Mouse (Mus musculus): Measurements from ENCODE around the gene Map3k20.

Gene Map3k20

DNA sequence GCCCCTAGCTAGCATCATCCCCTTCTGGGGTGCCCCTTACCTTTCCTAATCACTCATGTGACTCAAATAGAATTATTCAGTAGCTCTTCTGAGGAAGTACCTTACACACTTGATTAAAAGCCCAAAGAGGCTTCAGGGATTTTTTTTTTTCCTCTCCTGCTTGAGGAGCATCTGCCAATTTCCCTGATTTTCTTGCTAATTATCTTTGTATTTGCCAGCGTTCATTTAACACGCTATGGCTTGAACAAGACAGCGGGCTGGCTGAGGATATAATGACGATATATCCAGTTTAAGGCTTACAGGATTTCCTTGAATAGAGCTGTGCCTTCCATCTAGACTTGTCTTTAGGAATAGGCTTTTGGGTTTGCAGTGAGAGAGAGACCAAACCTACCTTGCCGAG, 91.5 kb downstream of the Map3k20 start:
- DNase-seq (ENCODE audit: low spot score in 2 of 2) = no peak

DNA sequence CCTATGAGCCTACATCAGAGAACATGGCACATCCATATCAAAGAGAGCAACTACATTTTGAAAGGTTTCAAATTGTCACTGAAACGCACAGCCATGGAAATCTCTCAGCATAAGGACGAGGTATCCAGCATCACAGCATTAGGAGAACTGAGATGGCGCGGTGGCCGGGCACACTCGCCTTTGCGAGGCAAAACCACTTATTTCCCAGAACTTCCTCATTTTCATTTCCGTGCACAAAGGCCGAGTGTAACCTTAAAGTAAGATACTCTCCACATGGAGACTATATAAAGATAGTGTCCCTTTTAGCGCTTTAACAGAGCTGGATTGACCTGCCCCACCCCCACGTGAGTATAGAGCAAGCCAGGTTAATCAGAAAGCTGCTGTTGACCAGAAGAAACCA, 94.0 kb downstream of the Map3k20 start:
- DNase-seq (ENCODE audit: low spot score in 2 of 2) = no peak

DNA sequence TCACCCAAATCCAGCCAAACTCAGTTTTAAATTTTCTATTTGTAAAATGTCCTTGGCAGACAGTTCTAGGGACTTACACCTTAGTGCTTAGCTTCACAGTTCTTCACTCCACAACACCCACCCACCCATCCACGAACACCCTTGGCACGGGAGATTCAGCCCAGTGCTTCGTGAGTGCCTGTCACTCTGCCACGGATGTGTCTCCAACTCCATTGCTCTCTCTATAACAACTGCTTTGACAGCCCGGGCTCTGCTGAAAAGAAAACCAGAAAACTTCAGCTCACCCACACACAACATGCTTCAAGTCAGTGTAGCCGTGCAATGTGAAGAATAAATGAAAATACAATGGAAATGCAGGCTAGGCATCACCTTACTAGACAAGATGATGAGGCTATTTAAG, 97.2 kb downstream of the Map3k20 start:
- peak in 1 of 2 experiments; percentile 30 for DNase-seq (ENCODE audit: low spot score in 2 of 2)

DNA sequence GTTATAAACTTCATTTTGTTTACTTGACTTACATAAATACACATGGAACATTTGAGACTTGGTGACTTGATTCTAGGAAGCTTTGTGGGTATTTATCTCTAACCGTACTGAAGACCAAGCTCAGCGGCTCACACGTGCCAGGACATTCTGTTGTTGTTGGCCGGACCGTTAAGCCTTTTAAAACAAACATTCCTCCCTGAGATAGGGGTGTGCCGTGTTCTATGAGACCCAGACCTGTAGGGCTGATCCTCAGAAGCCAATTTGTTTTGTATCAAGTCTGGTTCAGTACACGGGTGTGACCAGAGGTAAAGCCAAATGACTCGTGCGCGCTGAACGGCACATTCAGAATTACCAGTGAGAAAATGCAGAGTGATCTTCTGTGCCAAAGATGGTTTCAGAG, 97.9 kb downstream of the Map3k20 start:
- no peak for DNase-seq (ENCODE audit: low spot score in 2 of 2)

DNA sequence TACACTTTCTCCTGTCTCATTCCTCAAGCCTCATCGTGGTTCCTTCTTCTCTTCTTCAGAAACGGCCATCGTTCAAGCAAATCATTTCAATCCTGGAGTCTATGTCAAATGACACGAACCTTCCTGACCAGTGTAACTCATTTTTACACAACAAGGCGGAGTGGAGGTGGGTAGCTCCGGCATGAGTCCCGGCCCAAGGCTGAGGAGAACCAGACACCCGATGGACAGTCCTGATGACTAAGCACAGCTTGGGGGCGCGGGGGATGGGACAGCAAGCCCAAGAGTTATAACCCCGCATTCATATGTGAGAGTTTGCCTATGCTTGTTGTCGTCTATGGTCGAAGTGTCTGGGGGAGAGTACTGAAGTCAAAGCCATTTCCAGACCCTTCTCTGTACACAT, 104.0 kb downstream of the Map3k20 start:
- no peak for DNase-seq (ENCODE audit: low spot score in 2 of 2)

DNA sequence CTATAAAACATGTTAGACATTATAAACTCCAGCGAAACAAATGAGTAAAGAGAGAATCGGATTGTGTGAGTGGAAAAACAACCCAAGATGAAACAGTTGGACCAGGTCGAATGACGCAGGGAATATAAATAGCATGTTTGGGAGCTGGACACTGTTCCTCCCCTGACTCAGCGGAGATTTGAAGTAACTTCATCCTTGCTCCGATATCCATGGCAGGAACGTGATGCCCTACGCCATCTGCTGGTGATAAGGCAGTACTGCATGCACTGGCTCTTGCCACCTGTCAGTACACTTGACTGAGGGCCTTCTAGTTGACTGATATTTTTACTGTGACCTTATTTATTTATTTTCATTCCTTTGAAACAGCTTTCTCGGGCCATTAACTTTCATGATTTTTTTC, 104.5 kb downstream of the Map3k20 start:
- DNase-seq (ENCODE audit: low spot score in 2 of 2) = peak; percentile 34 to 76

DNA sequence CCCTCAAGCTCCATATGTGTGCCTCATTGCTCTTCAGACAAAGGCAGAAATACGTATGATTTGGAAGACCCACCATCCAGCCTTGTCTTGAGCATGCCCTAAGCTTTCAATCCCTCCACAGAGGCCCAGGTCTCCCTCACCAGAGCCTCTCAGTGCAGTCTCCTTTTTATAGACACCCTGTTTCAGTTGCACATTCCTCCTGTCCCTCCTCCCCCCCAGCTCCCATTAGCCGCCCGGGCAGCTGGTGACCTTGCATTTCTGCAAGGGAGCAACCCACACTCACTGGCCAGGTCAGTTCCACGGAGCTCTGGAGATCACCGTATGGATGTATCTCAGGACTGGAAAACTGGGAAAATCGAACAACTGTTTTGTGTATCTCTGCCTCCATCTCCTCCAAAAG, 105.0 kb downstream of the Map3k20 start:
- no peak for DNase-seq (ENCODE audit: low spot score in 2 of 2)

DNA sequence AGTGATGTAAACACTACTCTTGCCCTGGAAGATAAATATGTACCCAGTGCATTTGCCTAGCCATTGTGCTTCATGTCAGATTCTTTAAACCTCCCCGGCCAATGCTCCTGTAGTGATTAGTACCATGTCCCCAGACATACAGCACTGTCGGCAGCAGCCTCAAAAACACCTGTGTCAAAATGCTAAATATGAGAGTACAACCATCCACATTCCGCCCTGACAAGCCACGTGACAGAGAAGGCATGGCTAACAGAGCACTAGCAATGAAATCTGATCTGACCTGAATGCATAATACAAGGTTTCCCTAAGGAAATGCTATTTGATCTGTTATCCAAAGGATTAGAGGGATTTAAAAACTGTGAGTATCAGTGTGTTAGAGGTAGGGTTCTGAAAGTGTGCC, 105.6 kb downstream of the Map3k20 start:
- DNase-seq (ENCODE audit: low spot score in 2 of 2) = no peak

DNA sequence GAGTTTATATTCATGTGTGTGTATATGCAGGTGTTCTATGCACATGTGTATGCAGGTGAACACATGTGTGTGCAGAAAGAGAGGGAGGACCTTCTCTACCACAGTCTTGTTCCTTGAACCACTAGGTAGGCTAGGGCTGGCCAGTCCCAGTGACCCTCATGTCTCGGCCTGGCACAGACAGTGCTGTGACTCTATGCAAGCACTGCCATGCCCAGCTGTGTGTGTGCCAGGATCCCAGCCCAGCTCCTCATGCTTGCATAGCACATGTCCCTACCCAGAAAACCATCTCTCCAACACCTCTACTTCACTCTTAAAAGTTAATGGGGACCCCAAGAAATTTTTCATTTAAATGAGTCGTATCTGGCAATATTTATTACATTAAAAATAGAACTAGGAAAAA, 106.3 kb downstream of the Map3k20 start:
- no peak for DNase-seq (ENCODE audit: low spot score in 2 of 2)

DNA sequence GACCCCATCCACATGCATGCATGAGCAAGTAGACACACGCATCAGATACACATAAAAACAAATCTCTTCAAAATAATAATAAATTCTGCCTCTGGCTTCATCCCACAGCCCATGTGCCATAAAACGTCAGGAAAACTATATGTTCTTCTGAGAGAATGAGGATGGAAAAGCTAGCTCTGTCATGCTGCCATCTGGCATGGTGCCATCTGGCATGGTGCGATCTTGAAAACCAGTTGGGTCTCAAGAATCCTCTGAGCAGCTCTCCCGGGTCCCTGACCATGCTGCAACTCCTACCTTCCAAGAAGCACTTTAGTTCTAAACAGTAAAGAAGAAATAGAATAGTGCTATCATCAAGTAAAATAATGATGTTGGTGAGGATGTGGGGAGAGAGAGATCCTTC, 106.9 kb downstream of the Map3k20 start:
- no peak for DNase-seq (ENCODE audit: low spot score in 2 of 2)

DNA sequence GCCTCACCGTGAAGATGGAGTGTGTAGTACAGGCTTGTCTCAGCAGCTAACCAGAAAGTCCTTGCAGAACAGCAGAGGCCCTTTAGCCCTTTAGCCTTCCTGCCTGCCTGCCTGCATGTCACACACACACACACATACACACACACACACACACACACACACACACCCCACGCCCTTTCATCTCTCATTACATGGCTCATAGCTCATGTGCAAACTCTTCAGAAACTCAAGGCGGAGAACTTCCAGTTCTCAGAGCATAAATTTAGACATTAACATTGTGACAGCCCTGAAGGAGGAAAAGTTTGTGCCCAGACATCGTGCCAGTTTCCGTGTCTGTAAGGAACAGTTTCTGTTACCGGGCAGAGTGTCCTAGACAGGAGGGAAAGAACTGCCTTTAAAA, 111.5 kb downstream of the Map3k20 start:
- DNase-seq (ENCODE audit: low spot score in 2 of 2) = no peak

DNA sequence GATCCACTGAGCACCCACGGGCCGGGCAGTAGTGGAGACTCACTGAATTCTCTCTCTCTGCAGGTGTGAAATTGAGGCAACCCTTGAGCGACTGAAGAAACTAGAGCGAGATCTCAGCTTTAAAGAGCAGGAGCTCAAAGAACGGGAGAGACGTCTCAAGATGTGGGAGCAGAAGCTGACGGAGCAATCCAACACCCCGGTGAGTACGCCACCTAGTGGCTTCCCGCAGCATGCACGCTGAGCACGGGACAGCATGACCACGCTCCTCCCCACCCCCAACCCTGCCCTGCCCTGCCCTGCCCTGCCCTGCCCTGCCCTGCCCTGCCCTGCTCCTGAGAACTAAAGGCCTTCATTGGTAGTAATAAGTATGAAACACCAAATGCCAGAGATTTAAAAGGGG, 112.8 kb downstream of the Map3k20 start:
- no peak for DNase-seq (ENCODE audit: low spot score in 2 of 2)

DNA sequence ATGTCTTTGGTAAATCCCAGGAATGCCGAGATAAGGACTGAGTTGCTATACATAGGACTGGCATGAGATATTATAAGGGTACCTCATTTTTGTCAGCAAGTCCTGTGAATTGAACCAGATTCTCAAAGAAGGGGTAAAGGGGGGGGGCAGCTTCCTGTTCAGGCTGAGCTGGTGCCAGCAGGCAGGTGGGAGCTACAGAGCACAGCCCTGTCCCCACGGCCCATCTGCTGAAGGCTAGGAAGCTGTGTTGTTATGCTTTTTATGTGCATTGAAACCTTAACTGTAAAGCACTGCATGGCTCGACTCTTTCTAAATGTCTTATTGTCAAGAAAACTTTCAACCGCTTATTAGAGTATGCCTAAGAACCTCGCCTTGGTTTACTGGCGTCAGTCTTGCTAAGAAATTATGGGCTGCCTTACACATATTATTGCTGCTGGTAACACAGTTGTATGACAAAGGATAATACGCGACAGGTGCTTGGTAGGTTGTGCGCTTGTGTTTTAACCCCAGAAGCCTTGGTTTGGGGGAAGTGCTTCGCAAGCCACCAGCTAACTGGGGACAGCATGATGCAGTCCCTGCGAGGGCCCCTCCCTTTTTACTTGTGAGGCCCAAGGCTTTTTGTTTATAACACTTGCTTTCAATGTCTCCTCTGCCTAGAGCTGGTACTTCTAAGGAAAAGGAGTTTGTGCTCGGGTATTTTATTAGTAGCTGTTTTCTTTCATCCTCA, 114.2 kb downstream of the Map3k20 start:
- DNase-seq (ENCODE audit: low spot score in 2 of 2) = no peak

DNA sequence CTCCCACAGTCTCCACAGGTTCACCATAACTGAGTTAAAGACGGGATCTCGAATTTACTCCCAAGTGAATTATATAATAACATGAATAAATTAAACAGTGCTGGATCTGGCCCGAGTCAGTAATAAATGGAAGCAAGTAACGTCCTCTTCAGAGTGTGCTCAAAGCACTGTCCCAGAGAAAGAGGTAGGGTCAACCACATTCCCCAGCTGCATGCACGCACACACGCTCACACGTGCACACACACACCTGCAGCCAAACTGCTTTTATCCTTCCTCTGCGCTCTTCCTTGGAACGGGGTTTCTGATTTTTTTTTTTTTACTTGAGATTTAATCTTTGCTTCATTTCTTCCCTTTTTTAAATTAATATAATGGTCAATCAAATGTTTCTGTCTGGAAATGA, 115.9 kb downstream of the Map3k20 start:
- DNase-seq (ENCODE audit: low spot score in 2 of 2) = no peak

DNA sequence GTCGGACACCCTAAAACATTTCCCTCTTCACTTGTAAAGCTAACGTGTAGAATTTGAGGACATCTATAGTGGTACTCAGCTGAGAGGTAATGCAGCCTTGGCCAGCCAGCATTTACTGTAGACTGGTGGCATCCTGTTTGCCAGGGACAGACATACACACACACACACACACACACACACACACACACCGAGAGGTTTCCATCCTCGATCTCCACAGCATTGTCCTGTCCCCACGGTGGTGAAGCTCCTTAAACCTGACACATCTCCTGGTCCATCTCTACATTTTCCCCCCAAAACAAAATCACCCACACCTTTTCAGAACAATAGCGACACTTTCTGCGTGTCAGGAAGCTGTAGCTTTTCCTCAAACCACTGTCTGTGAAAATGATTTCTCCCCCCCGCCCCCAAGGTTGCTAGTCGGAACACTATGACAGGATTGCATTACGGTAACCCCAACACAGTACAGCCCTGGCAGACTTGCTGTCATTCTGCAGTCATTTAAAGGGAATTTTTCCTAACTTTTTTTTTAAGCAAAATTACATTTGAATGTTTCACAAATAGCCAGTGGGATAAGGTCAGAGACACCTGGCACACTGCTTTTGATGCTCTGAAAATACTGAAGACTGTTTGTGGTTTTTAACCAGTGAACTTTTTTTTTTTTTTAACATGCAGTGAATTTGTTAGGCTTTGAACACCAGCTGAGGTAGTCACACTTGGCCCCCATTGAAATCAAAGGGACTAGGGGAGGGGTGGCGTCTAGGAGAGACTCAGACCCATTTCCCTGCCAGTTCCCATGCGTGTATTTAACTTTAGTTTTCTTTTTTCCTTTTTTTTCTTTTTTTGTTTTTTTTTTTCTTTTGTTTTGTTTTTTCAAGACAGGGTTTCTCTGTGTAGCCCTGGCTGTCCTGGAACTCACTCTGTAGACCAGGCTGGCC, 120.5 kb downstream of the Map3k20 start:
- DNase-seq (ENCODE audit: low spot score in 2 of 2) = no peak

DNA sequence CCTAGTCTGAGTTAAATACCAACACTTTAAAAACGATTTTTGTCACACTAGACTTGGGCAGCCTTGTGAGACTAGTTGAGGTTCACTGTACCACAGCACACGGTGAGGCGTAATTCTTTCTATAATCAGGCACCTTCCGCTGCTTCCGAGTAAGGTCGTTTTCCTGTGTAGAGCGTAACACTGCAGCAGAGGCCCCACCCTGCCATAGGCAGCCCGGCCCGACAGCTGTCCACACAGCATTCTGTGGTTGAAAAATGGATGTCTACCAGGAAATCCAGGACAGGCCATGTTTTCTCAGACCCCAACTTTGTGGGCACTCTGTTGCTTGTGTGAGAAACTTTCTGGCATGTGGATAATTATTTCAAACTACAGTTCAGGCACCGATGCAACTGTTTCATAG, 121.3 kb downstream of the Map3k20 start:
- DNase-seq (ENCODE audit: low spot score in 2 of 2) = no peak

DNA sequence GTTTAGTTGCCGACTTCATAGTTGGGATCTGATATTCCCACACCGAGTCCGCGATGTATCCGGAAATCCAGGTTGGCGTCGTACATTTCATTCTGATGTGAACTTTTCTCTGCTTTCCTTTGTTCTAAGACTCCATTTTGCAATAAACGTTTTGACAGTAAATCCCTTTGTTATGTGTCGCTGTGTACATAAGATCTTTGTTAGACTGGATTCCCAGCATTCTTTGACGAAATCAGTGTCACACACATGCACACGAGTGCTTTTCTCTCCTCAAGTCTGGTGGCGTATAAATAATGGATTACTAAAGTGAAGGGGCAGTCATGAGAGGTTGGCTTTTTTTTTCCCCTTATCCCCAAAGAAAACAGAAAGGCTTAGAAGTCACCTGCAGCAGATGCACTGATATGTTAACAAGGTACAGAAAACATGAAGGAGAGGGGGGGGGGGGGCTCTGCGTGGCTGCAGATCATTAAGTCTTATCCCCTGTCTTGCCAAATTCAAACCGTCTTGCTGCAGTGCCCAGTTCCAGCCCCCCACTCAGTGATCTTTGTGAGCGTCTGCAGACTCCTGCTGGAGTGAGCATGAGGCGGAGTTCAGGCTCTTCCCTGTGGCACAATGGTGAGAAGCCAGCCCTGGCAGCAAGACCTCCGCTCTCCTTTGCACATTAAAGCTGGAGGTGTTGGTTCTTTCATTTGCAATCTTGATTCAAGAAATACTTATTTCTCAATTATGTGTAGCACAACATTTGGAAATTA, 122.1 kb downstream of the Map3k20 start:
- DNase-seq (ENCODE audit: low spot score in 2 of 2) = no peak

DNA sequence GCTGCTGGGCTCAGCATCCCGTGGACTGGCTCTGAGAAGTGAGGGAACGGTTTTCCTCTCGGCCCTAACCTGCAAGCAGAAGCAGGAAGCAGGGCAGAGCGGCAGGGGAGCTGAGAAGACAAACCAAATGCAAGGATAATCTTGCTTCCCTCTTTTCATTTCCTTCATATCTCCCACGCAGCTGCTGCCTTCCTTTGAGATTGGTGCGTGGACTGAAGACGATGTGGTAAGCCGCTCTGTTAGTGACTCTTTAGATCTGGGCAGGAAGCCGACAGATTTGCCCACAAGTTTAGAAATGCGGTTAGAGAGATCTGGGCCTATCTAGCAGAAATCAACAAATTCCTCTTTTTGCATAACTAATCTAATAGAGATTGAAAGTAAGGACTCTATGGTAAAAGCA, 124.5 kb downstream of the Map3k20 start:
- no peak for DNase-seq (ENCODE audit: low spot score in 2 of 2)

DNA sequence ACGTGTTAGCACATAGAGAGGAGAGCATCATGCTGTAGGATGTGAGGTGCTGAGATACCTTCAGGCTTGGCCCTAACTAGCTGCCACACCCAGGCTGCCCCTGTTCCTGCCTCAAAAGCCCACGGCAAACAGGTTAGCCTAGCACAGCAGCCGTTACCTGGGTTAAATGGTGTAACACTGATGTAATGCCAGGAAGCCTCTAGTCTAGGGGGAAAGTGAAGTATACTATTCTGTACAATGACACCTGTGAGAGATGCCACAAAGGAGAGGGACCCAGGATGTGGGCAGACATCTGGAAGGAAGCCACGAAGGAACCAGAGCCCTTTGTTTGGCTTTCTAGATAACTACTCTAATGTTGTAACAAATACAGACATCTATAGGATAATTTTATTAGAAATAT, 126.8 kb downstream of the Map3k20 start:
- DNase-seq (ENCODE audit: low spot score in 2 of 2) = no peak

DNA sequence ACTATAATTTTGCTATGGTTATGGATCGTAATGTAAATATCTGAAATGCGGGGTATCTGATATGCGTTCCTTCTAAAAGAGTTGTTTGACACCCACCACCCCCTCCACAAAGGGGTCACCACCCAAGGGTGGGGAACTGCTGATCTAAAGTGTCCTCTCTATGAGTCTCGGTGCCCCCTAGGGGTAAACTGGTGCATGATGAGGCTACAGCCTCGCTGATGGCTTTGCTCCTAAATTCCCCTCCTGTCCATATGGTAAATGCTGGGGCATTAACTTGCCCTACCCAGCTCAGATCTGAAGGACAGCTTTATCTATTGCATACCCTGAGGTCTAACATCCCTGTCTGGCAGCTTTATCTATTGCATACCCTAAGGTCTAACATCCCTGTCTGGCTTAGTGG, 130.0 kb downstream of the Map3k20 start:
- no peak for DNase-seq (ENCODE audit: low spot score in 2 of 2)

DNA sequence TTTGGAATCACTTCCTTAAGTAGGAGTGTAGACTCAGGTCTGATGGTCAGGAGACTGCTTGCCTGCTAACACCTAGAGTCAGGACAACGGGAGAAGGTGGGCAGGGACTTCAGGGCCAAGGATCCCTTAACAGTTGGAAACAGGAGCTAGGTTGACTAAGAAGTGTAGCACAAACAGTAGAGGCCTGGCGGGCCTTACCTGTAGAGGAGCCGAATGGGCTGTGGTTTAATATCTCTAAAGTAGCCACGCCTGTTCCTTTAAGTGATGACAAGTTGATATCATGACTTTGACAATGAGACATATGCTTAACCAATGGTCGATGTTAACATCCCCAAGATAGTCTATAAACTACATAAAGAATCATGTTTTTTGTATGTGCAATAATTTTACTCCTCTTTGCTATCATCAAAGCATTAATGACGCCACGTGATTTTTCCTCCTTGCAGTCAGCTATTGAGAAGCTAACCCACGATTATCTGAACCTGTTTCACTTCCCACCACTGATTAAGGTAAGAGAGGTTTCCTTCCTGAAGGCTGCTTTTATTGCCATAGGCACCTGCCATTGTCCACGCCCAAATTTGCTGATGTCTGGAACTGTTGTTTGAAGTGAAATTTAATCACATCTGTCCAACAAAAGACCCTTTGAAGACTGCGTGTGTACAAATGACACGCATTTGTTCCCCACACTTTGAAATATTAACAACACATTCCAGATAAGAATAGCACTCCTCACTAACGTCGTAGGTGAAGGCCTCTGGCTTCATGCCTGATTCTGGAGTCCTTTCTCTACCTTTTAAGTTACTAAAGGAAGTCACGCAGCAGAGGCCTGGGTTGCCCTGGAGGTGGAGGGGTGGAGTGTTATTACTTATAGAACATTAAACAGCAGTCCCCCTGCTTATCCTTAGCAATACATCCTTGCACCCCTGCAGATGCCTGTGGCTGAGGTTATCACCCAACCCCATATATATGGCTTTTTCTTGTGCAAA, 131.0 kb downstream of the Map3k20 start:
- no peak for DNase-seq (ENCODE audit: low spot score in 2 of 2)
